Mouse (Mus musculus) liver, embryonic 11.5 days (tissue): Measurements from ENCODE around the gene Ccdc88c. TPM values are rescaled to one million over a fixed set of nuclear protein-coding genes. Genes with fewer than 3 reads are reported as not detected.
A peak's percentile ranks its signal among the peaks of the same experiment; 100 is the strongest.

ENCODE experiments used
- ATAC-seq: fragments of 200-750 bp; cut with Nextera tagmentation; replicated peaks from 2 replicates; pipeline ENCODE4 v1.8.0; 2017; ENCODE audit warnings: moderate number of reproducible peaks, mild to moderate bottlenecking, moderate TSS enrichment, moderate library complexity; ENCODE audit not compliant: low FRiP score
- DNase-seq: peaks from one replicate; pipeline ENCODE4 v3.0.0-alpha.2; 2017; ENCODE audit warnings: low spot score
- H3K27ac ChIP-seq: fragments of 300-500 bp; sonication (generic); 2 replicates; pipeline ENCODE4 v1.5.1; 2014; ENCODE audit warnings: mild to moderate bottlenecking, low read depth, low read length, control low read depth
- H3K27me3 ChIP-seq: fragments of 300-500 bp; sonication (generic); replicated peaks from 2 replicates; pipeline ENCODE4 v1.6.1; 2014; ENCODE audit warnings: low read length, mixed read lengths; ENCODE audit not compliant: control insufficient read depth, insufficient read depth
- H3K36me3 ChIP-seq: fragments of 300-500 bp; sonication (generic); 2 replicates; pipeline ENCODE4 v1.6.1; 2014; ENCODE audit warnings: mild to moderate bottlenecking, low read length, moderate library complexity, mixed read lengths; ENCODE audit not compliant: control insufficient read depth, insufficient read depth
- H3K4me1 ChIP-seq: fragments of 300-500 bp; sonication (generic); replicated peaks from 2 replicates; pipeline ENCODE4 v1.6.1; 2014; ENCODE audit warnings: low read length, mixed read lengths; ENCODE audit not compliant: control insufficient read depth, insufficient read depth
- H3K4me2 ChIP-seq: fragments of 300-500 bp; sonication (generic); 2 replicates; pipeline ENCODE4 v1.6.1; 2014; ENCODE audit warnings: mild to moderate bottlenecking, control low read depth, moderate library complexity
- H3K4me3 ChIP-seq: fragments of 300-500 bp; sonication (generic); 2 replicates; pipeline ENCODE4 v1.5.1; 2014; ENCODE audit warnings: low read depth, low read length, control low read depth
- H3K9ac ChIP-seq: fragments of 300-500 bp; sonication (generic); 2 replicates; pipeline ENCODE4 v1.6.1; 2014; ENCODE audit warnings: low read depth, low read length, control low read depth
- H3K9me3 ChIP-seq: fragments of 300-500 bp; sonication (generic); 2 replicates; pipeline ENCODE4 v1.6.1; 2016; ENCODE audit warnings: low read length, inconsistent platforms, mixed read lengths; ENCODE audit not compliant: control insufficient read depth
- WGBS: fragments of 180-500 bp; shearing (Covaris S2); extraction: QIAGEN DNeasy Blood & Tissue Kit; methylation state at CpG from one replicate; pipeline ENCODE4 v1.1.7; 2014; 5-methylcytosine and 5-hydroxymethylcytosine counted together
- polyA plus RNA-seq: library from polyadenylated mRNA; unstranded; fragments of >200 nt; fragmentation: Nextera tagmentation; extraction: Ambion mirVana; gene quantifications from 2 replicates; pipeline ENCODE4 v1.2.1, GENCODE M21; 2014

Ccdc88c gene
- 11.8 and 13.3 TPM in 2 replicates for polyA plus RNA-seq

DNA sequence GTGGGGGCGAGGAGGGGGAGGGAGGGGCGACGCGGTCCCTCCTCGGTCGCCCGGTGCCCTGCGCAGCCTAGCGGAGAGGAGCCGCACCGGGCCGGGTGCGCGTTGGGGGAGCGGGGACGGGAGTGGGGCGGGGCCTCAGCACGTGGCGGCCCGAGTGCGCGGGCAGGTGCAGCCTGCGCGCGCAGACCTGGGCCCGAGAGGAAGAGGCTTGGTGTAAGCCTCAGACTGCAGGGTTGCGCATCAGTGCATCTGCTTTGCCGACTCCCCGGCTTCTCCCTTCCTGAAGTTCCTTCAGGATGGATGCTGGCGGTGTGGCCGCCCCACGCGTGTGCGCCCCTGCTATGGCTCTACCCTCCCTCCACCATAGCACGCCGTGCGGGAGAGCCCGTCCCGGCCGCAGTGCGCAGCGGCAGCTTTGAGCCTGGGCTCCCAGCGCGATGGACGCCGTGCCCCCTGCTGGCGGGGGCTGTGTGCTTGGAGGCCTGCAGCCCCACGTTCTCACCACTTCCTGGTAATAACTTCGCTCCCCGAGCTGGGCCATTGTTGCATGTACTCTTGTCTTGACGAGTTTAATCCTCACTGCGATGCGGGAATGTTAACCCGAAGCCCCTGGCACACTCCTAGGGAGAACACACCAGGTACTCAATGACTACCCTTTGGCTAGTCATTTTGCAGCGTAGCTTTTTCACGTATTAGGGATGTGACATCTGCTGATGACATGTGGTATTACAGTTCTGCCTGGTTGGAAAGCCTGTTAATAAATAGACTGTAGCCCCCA, at the start of gene Ccdc88c:
TSS of gene Ccdc88c (minus strand) at position 103 of the 778 bp plus-strand sequence.
- under 1% methylated on average over 52 of the region's 56 CpGs for WGBS
- H3K4me2 ChIP-seq = peak within 1 kb of the TSS; percentile 92
- peak; percentile 85 for ATAC-seq

GRCm38 (mm10) chr12:101077955-101078354, 49.1 kb upstream of the Ccdc88c start:
- Histone ChIP-seq H3K36me3 (peaks cover 3% of the 10 kb centered on the region; the same call in 1 of the 2 replicates), H3K27me3 (no peaks in the 10 kb centered on the region), H3K4me2 (no peak overlapping the region), H3K27ac (no peak overlapping the region), H3K4me3 (no peak overlapping the region), H3K4me1 (peaks cover 18% of the 10 kb centered on the region), H3K9me3 (no peaks in the 10 kb centered on the region), H3K9ac (no peak overlapping the region)
- no peak for DNase-seq
- peak; percentile 34; the same call in 1 of the 2 replicates for ATAC-seq

More for the DNA sequence above, at the start of gene Ccdc88c:
- peaks cover 28% of the 10 kb centered on the region for H3K4me1 ChIP-seq
- peak; percentile 92 for DNase-seq
- peak within 1 kb of the TSS; percentile 88 for H3K27ac ChIP-seq
- H3K36me3 ChIP-seq = no peaks in the 10 kb centered on the region
- no peaks in the 10 kb centered on the region for H3K27me3 ChIP-seq
- peak within 1 kb of the TSS; percentile 86 for H3K4me3 ChIP-seq
- peak within 1 kb of the TSS; percentile 96 for H3K9ac ChIP-seq
- no peaks in the 10 kb centered on the region for H3K9me3 ChIP-seq

GRCm38 (mm10) chr12:101075433-101075832, 46.6 kb upstream of the Ccdc88c start:
- peaks cover 10% of the 10 kb centered on the region for H3K4me1 ChIP-seq

DNA sequence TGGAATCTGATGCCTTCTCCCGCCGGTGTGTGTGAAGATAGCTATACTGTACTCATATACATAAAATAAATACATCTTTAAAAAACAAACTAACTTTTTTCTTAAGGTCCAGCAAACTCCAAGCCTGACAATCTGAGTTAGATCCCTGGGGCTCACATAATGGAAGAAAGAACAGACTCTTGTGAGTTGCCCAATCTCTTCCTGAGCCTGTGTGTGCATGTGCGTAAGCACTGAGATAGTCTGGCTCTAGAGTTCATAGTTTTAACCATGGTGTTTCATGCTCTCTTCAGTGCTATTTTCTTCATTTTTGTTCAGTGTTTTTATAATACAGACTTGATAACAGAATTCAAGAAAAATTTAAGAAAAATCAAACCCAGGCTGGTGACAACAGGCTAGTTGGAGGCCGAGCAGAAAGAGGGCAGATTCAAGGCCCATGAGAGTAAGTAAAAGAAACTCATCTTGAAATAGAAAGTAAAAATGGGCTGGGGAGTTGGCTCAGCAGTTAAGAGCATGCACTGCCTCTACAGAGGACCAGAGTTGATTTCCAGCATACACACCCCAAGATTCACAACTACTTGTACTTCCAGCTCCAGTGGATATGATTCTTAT, 46.1 kb upstream of the Ccdc88c start:
- Histone ChIP-seq H3K27ac (no peak overlapping the region), H3K9me3 (no peaks in the 10 kb centered on the region), H3K4me2 (no peak overlapping the region), H3K9ac (no peak overlapping the region), H3K36me3 (peaks cover 3% of the 10 kb centered on the region; the same call in 1 of the 2 replicates), H3K27me3 (no peaks in the 10 kb centered on the region), H3K4me1 (peaks cover 9% of the 10 kb centered on the region), H3K4me3 (no peak overlapping the region)
- WGBS = 86% methylated on average over 4 of the region's 4 CpGs
- ATAC-seq = no peak
- peak; percentile 10 for DNase-seq

More at GRCm38 (mm10) chr12:101075433-101075832, 46.6 kb upstream of the Ccdc88c start:
- H3K36me3 ChIP-seq = peaks cover 3% of the 10 kb centered on the region; the same call in 1 of the 2 replicates
- H3K27ac ChIP-seq = no peak overlapping the region
- H3K4me2 ChIP-seq = no peak overlapping the region
- H3K9me3 ChIP-seq = no peaks in the 10 kb centered on the region
- no peak for ATAC-seq
- no peak overlapping the region for H3K9ac ChIP-seq
- no peaks in the 10 kb centered on the region for H3K27me3 ChIP-seq
- peak; percentile 18 for DNase-seq
- 81% methylated on average over 3 of the region's 3 CpGs for WGBS
- H3K4me3 ChIP-seq = no peak overlapping the region

GRCm38 (mm10) chr12:101069813-101070212, 41.0 kb upstream of the Ccdc88c start:
- DNase-seq (no peak), ATAC-seq (no peak)
- WGBS = 83% methylated on average over 1 of the region's 1 CpGs
- no peaks in the 10 kb centered on the region for H3K4me1 ChIP-seq
- no peak overlapping the region for H3K4me2 ChIP-seq
- no peak overlapping the region for H3K4me3 ChIP-seq
- H3K27ac ChIP-seq = no peak overlapping the region
- peaks cover 3% of the 10 kb centered on the region; the same call in 1 of the 2 replicates for H3K36me3 ChIP-seq
- H3K9ac ChIP-seq = no peak overlapping the region
- H3K27me3 ChIP-seq = no peaks in the 10 kb centered on the region
- no peaks in the 10 kb centered on the region for H3K9me3 ChIP-seq

- no peaks in the 10 kb centered on the region for H3K9me3 ChIP-seq
- H3K9ac ChIP-seq = no peak overlapping the region
- WGBS = 91% methylated on average over 1 of the region's 1 CpGs
- ATAC-seq (no peak), DNase-seq (no peak)
- peaks cover 20% of the 10 kb centered on the region for H3K36me3 ChIP-seq
- H3K4me1 ChIP-seq = no peaks in the 10 kb centered on the region
- no peak overlapping the region for H3K4me2 ChIP-seq
- H3K27me3 ChIP-seq = no peaks in the 10 kb centered on the region
- no peak overlapping the region for H3K27ac ChIP-seq
- H3K4me3 ChIP-seq = no peak overlapping the region
Observed at GRCm38 (mm10) chr12:101066329-101066728, 37.5 kb upstream of the Ccdc88c start.

DNA sequence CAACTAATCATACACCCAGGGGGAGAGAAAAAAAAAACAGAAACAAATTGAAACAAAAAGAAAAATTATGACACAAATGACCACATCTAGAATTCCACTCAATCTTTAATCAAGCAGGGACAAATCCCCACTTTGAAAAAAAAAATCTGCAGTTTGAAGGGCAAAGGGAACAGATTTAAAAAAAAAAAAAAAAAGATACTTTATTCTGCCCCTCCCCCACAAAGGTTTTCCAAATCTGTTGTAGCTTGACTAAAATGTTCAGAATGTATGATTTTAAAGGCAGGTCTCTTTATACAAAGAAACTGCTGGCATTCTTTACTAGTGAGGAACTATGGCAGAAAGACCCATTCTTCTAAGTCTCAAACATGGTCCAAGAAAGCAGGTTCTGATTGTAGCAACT, 11.1 kb upstream of the Ccdc88c start:
- Histone ChIP-seq H3K9me3 (no peaks in the 10 kb centered on the region), H3K4me1 (no peaks in the 10 kb centered on the region), H3K4me2 (no peak overlapping the region), H3K36me3 (peaks cover 39% of the 10 kb centered on the region), H3K27me3 (no peaks in the 10 kb centered on the region), H3K9ac (no peak overlapping the region), H3K4me3 (no peak overlapping the region), H3K27ac (no peak overlapping the region)
- no peak for ATAC-seq
- no peak for DNase-seq

DNA sequence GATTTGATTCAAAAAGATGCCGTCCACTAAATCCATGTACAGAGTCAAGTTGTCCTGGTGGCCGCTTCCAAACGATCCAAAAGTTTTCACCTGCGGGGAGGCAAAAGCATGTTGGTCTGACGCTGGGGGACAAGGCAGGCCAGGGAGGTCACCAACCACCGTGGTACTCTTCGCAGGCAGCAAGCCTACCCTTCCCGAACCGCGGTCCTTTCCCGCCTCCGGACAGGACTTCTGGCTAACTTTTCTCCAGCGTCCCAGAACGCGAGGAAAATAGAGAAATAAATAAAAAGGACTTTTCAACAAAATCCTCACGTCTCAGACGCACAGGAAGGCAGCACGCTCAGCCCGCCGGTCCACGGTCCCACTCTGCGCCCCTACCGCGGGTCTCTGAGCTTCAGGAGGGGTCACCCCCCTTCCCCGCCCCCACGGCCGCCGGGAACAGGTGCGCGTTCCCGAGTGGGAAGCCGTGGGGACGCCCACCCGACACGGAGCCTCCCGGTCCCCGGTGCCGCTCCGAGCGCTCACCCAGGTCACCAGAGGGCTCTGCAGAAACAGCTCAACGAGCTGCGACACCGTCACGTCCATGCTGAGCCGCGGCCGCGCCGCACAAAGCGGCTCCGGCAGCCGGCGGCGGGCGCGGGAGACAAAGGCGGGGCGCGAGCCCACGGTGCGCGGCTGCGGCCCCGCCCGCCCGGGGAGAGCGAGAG, 456 bp downstream of the Ccdc88c start:
- under 1% methylated on average over 55 of the region's 67 CpGs for WGBS

More for the DNA sequence above, 456 bp downstream of the Ccdc88c start:
- peak overlapping the region; percentile 88 for H3K27ac ChIP-seq
- peaks cover 28% of the 10 kb centered on the region for H3K4me1 ChIP-seq
- DNase-seq (peak; percentile 63), ATAC-seq (no peak)
- peak overlapping the region; percentile 86 for H3K4me3 ChIP-seq
- peak overlapping the region; percentile 92 for H3K4me2 ChIP-seq
- H3K36me3 ChIP-seq = no peaks in the 10 kb centered on the region
- H3K9ac ChIP-seq = peak overlapping the region; percentile 96
- no peaks in the 10 kb centered on the region for H3K9me3 ChIP-seq
- no peaks in the 10 kb centered on the region for H3K27me3 ChIP-seq
